Mouse (Mus musculus): Measurements from ENCODE around the gene Rbpj. TPM values are rescaled to one million over a fixed set of nuclear protein-coding genes. Genes with fewer than 3 reads are reported as not detected.

The Rbpj gene
- polyA plus RNA-seq, 1 experiment from 2014 or later = 38.7 TPM

- 85% methylated on average over 4 of the region's 4 CpGs for WGBS
- no peaks in the 10 kb centered on the region for H3K9me3 ChIP-seq (ENCODE audit: control insufficient read depth, low read length)
- ATAC-seq = no peak
- no peak overlapping the region for H3K9ac ChIP-seq (replicated peaks; ENCODE audit: low read depth, low read length)
- no peak overlapping the region for H3K4me3 ChIP-seq (replicated peaks; ENCODE audit: low read length)
- no peaks in the 10 kb centered on the region for H3K27me3 ChIP-seq (replicated peaks; ENCODE audit: control insufficient read depth, insufficient read depth, low read length)
- peaks cover 6% of the 10 kb centered on the region for H3K4me1 ChIP-seq (replicated peaks; ENCODE audit: control insufficient read depth, insufficient read depth, low read length)
- H3K4me2 ChIP-seq (ENCODE audit: low read length) = no peak overlapping the region
- H3K36me3 ChIP-seq (ENCODE audit: control insufficient read depth, insufficient read depth) = no peaks in the 10 kb centered on the region
- no peak overlapping the region for H3K27ac ChIP-seq (ENCODE audit: low read length)
Observed at GRCm38 (mm10) chr5:53605450-53605849, 139.5 kb downstream of the Rbpj start.

GRCm38 (mm10) chr5:53607230-53607996 is 141.5 kb downstream of the Rbpj start:
- no peak overlapping the region for H3K4me3 ChIP-seq (replicated peaks; ENCODE audit: low read length)

GRCm38 (mm10) chr5:53618844-53619243 is 152.9 kb downstream of the Rbpj start:
- H3K4me3 ChIP-seq (replicated peaks; ENCODE audit: low read length) = no peak overlapping the region
- H3K36me3 ChIP-seq (ENCODE audit: control insufficient read depth, insufficient read depth) = no peaks in the 10 kb centered on the region
- no peaks in the 10 kb centered on the region; the same call in 1 of the 2 replicates for H3K4me1 ChIP-seq (replicated peaks; ENCODE audit: control insufficient read depth, insufficient read depth, low read length)
- H3K27ac ChIP-seq (ENCODE audit: low read length) = no peak overlapping the region
- no peak overlapping the region for H3K4me2 ChIP-seq (ENCODE audit: low read length)
- no peaks in the 10 kb centered on the region for H3K27me3 ChIP-seq (replicated peaks; ENCODE audit: control insufficient read depth, insufficient read depth, low read length)
- no peaks in the 10 kb centered on the region; the same call in 1 of the 2 replicates for H3K9me3 ChIP-seq (ENCODE audit: control insufficient read depth, low read length)
- ATAC-seq = no peak
- no peak overlapping the region for H3K9ac ChIP-seq (replicated peaks; ENCODE audit: low read depth, low read length)
- WGBS = 92% methylated on average over 1 of the region's 1 CpGs

More at GRCm38 (mm10) chr5:53607230-53607996, 141.5 kb downstream of the Rbpj start:
- Histone ChIP-seq H3K4me1 (replicated peaks; ENCODE audit: control insufficient read depth, insufficient read depth, low read length) (peaks cover 3% of the 10 kb centered on the region), H3K36me3 (ENCODE audit: control insufficient read depth, insufficient read depth) (no peaks in the 10 kb centered on the region), H3K9me3 (ENCODE audit: control insufficient read depth, low read length) (no peaks in the 10 kb centered on the region), H3K27me3 (replicated peaks; ENCODE audit: control insufficient read depth, insufficient read depth, low read length) (no peaks in the 10 kb centered on the region), H3K9ac (replicated peaks; ENCODE audit: low read depth, low read length) (no peak overlapping the region), H3K4me2 (ENCODE audit: low read length) (no peak overlapping the region), H3K27ac (ENCODE audit: low read length) (no peak overlapping the region)
- no peak for ATAC-seq
- 45% methylated on average over 9 of the region's 9 CpGs for WGBS

- H3K9me3 ChIP-seq (ENCODE audit: control insufficient read depth, low read length) = no peaks in the 10 kb centered on the region
- H3K4me2 ChIP-seq (ENCODE audit: low read length) = no peak overlapping the region
- no peak overlapping the region for H3K27ac ChIP-seq (ENCODE audit: low read length)
- H3K4me3 ChIP-seq (replicated peaks; ENCODE audit: low read length) = no peak overlapping the region
- no peak for ATAC-seq
- H3K4me1 ChIP-seq (replicated peaks; ENCODE audit: control insufficient read depth, insufficient read depth, low read length) = no peaks in the 10 kb centered on the region
- WGBS = 87% methylated on average over 3 of the region's 3 CpGs
- H3K27me3 ChIP-seq (replicated peaks; ENCODE audit: control insufficient read depth, insufficient read depth, low read length) = no peaks in the 10 kb centered on the region
- H3K36me3 ChIP-seq (ENCODE audit: control insufficient read depth, insufficient read depth) = no peaks in the 10 kb centered on the region
- H3K9ac ChIP-seq (replicated peaks; ENCODE audit: low read depth, low read length) = no peak overlapping the region
Observed at GRCm38 (mm10) chr5:53632026-53632425, 166.1 kb downstream of the Rbpj start.

GRCm38 (mm10) chr5:53636795-53637194 is 170.8 kb downstream of the Rbpj start:
- H3K4me3 ChIP-seq (replicated peaks; ENCODE audit: low read length) = no peak overlapping the region
- H3K36me3 ChIP-seq (ENCODE audit: control insufficient read depth, insufficient read depth) = no peaks in the 10 kb centered on the region
- H3K9me3 ChIP-seq (ENCODE audit: control insufficient read depth, low read length) = no peaks in the 10 kb centered on the region
- H3K4me1 ChIP-seq (replicated peaks; ENCODE audit: control insufficient read depth, insufficient read depth, low read length) = no peaks in the 10 kb centered on the region
- no peak overlapping the region for H3K9ac ChIP-seq (replicated peaks; ENCODE audit: low read depth, low read length)
- ATAC-seq = no peak
- WGBS = 86% methylated on average over 3 of the region's 3 CpGs
- H3K4me2 ChIP-seq (ENCODE audit: low read length) = no peak overlapping the region
- H3K27ac ChIP-seq (ENCODE audit: low read length) = no peak overlapping the region
- H3K27me3 ChIP-seq (replicated peaks; ENCODE audit: control insufficient read depth, insufficient read depth, low read length) = no peaks in the 10 kb centered on the region

GRCm38 (mm10) chr5:53637206-53637605 is 171.3 kb downstream of the Rbpj start:
- 85% methylated on average over 3 of the region's 3 CpGs for WGBS
- no peaks in the 10 kb centered on the region for H3K27me3 ChIP-seq (replicated peaks; ENCODE audit: control insufficient read depth, insufficient read depth, low read length)
- no peak for ATAC-seq
- peaks cover under 1% of the 10 kb centered on the region; the same call in 1 of the 2 replicates for H3K36me3 ChIP-seq (ENCODE audit: control insufficient read depth, insufficient read depth)
- H3K4me2 ChIP-seq (ENCODE audit: low read length) = no peak overlapping the region
- no peak overlapping the region for H3K4me3 ChIP-seq (replicated peaks; ENCODE audit: low read length)
- H3K9ac ChIP-seq (replicated peaks; ENCODE audit: low read depth, low read length) = no peak overlapping the region
- H3K4me1 ChIP-seq (replicated peaks; ENCODE audit: control insufficient read depth, insufficient read depth, low read length) = no peaks in the 10 kb centered on the region
- no peaks in the 10 kb centered on the region for H3K9me3 ChIP-seq (ENCODE audit: control insufficient read depth, low read length)
- no peak overlapping the region for H3K27ac ChIP-seq (ENCODE audit: low read length)

- no peak overlapping the region for H3K4me3 ChIP-seq (replicated peaks; ENCODE audit: low read length)
- no peak overlapping the region for H3K9ac ChIP-seq (replicated peaks; ENCODE audit: low read depth, low read length)
- no peak overlapping the region for H3K4me2 ChIP-seq (ENCODE audit: low read length)
- ATAC-seq = no peak
- no peaks in the 10 kb centered on the region for H3K9me3 ChIP-seq (ENCODE audit: control insufficient read depth, low read length)
- H3K4me1 ChIP-seq (replicated peaks; ENCODE audit: control insufficient read depth, insufficient read depth, low read length) = no peaks in the 10 kb centered on the region
- H3K27me3 ChIP-seq (replicated peaks; ENCODE audit: control insufficient read depth, insufficient read depth, low read length) = no peaks in the 10 kb centered on the region
- peaks cover 8% of the 10 kb centered on the region for H3K36me3 ChIP-seq (ENCODE audit: control insufficient read depth, insufficient read depth)
- H3K27ac ChIP-seq (ENCODE audit: low read length) = no peak overlapping the region
- 74% methylated on average over 3 of the region's 3 CpGs for WGBS
Observed at GRCm38 (mm10) chr5:53638647-53639046, 172.7 kb downstream of the Rbpj start.

- no peaks in the 10 kb centered on the region for H3K9me3 ChIP-seq (ENCODE audit: control insufficient read depth, low read length)
- H3K4me1 ChIP-seq (replicated peaks; ENCODE audit: control insufficient read depth, insufficient read depth, low read length) = no peaks in the 10 kb centered on the region
- WGBS = 97% methylated on average over 3 of the region's 9 CpGs
Observed at GRCm38 (mm10) chr5:53646669-53647068, 180.7 kb downstream of the Rbpj start.

GRCm38 (mm10) chr5:53647358-53647757 is 181.4 kb downstream of the Rbpj start:
- Histone ChIP-seq H3K4me2 (ENCODE audit: low read length) (no peak overlapping the region), H3K27ac (ENCODE audit: low read length) (no peak overlapping the region), H3K36me3 (ENCODE audit: control insufficient read depth, insufficient read depth) (peaks cover 16% of the 10 kb centered on the region), H3K9ac (replicated peaks; ENCODE audit: low read depth, low read length) (no peak overlapping the region), H3K9me3 (ENCODE audit: control insufficient read depth, low read length) (no peaks in the 10 kb centered on the region), H3K4me1 (replicated peaks; ENCODE audit: control insufficient read depth, insufficient read depth, low read length) (no peaks in the 10 kb centered on the region), H3K4me3 (replicated peaks; ENCODE audit: low read length) (no peak overlapping the region), H3K27me3 (replicated peaks; ENCODE audit: control insufficient read depth, insufficient read depth, low read length) (no peaks in the 10 kb centered on the region)
- 93% methylated on average over 2 of the region's 2 CpGs for WGBS
- no peak for ATAC-seq

More at GRCm38 (mm10) chr5:53646669-53647068, 180.7 kb downstream of the Rbpj start:
- Histone ChIP-seq H3K9ac (replicated peaks; ENCODE audit: low read depth, low read length) (no peak overlapping the region), H3K4me2 (ENCODE audit: low read length) (no peak overlapping the region), H3K4me3 (replicated peaks; ENCODE audit: low read length) (no peak overlapping the region), H3K36me3 (ENCODE audit: control insufficient read depth, insufficient read depth) (peaks cover 18% of the 10 kb centered on the region), H3K27me3 (replicated peaks; ENCODE audit: control insufficient read depth, insufficient read depth, low read length) (no peaks in the 10 kb centered on the region), H3K27ac (ENCODE audit: low read length) (no peak overlapping the region)
- ATAC-seq = no peak
